Mouse (Mus musculus): ENCODE data around the gene Wdr5. TPM values are rescaled to one million over a fixed set of nuclear protein-coding genes. Genes with fewer than 3 reads are reported as not detected.

The Wdr5 gene
- 46.9 TPM for polyA plus RNA-seq (2012; fragmentation: generic; extraction: Trizol)
- long read RNA-seq, experiment 1, transcript Wdr5-201 (14 exons, 2,890 nt) = major isoform, 27 of 34 reads
- long read RNA-seq, experiment 1, partial matches to known transcripts = 1 of 34 reads
- long read RNA-seq, experiment 1, other reads (novel, unspliced or antisense) = 6 of 34 reads
- long read RNA-seq, experiment 2, transcript Wdr5-201 (14 exons, 2,890 nt) = major isoform, 497 of 556 reads
- long read RNA-seq, experiment 2, partial matches to known transcripts = 16 of 556 reads
- long read RNA-seq, experiment 2, other reads (novel, unspliced or antisense) = 43 of 556 reads

GRCm38 (mm10) chr2:27514639-27515328 is at the start of gene Wdr5:
TSS of gene Wdr5 (plus strand) at chr2:27515157.
- Histone ChIP-seq H3K79me2 (ENCODE audit: control insufficient read depth, insufficient read depth) (peaks cover 51% of the 10 kb centered on the region), H3ac (ENCODE audit: control insufficient read depth, insufficient read length, low read depth) (peak within 1 kb of the TSS; percentile 82), H3K4me3 (ENCODE audit: insufficient read depth, poor library complexity, severe bottlenecking) (peak within 1 kb of the TSS; percentile 87), H3K27me3 (ENCODE audit: control insufficient read depth, insufficient read depth, insufficient read length) (no peaks in the 10 kb centered on the region), H3K36me3 (ENCODE audit: control insufficient read depth, insufficient read depth) (peaks cover 24% of the 10 kb centered on the region), H3K79me3 (ENCODE audit: low read depth) (peaks cover 45% of the 10 kb centered on the region)
- peak; percentile 5 for TF ChIP-seq MAX (IDR thresholded peaks at IDR 0.05)
- no peak for TF ChIP-seq USF1 (IDR thresholded peaks at IDR 0.05; ENCODE audit: low read depth)

- peaks cover 100% of the 10 kb centered on the region for H3K79me2 ChIP-seq (ENCODE audit: control insufficient read depth, insufficient read depth)
- H3K79me3 ChIP-seq (ENCODE audit: low read depth) = peaks cover 93% of the 10 kb centered on the region
- no peak overlapping the region for H3K4me3 ChIP-seq (ENCODE audit: insufficient read depth, poor library complexity, severe bottlenecking)
- H3K36me3 ChIP-seq (ENCODE audit: control insufficient read depth, insufficient read depth) = peaks cover 20% of the 10 kb centered on the region
- TF ChIP-seq MAX (IDR thresholded peaks at IDR 0.05) = no peak
- TF ChIP-seq FOSL1 (IDR thresholded peaks at IDR 0.05; ENCODE audit: insufficient read depth, low read length, poor library complexity, severe bottlenecking) = no peak
- TF ChIP-seq CTCF (IDR thresholded peaks at IDR 0.05; ENCODE audit: control insufficient read depth, insufficient read depth, insufficient read length) = no peak
- TF ChIP-seq CEBPB (IDR thresholded peaks at IDR 0.05; ENCODE audit: low read depth) = no peak
- TF ChIP-seq MYOG (IDR thresholded peaks at IDR 0.05; ENCODE audit: control insufficient read depth, extremely low read depth, insufficient read length) = no peak
- TF ChIP-seq MYOD1 (IDR thresholded peaks at IDR 0.05; ENCODE audit: control insufficient read depth, insufficient read length, low read depth) = no peak
- TF ChIP-seq USF1 (IDR thresholded peaks at IDR 0.05; ENCODE audit: low read depth) = no peak
- no peaks in the 10 kb centered on the region for H3K27me3 ChIP-seq (ENCODE audit: control insufficient read depth, insufficient read depth, insufficient read length)
- no peak overlapping the region for H3ac ChIP-seq (ENCODE audit: control insufficient read depth, insufficient read length, low read depth)
Measured at GRCm38 (mm10) chr2:27469292-27469990, 45.5 kb upstream of the Wdr5 start.

GRCm38 (mm10) chr2:27469991-27470355 is 45.0 kb upstream of the Wdr5 start:
- H3K36me3 ChIP-seq (ENCODE audit: control insufficient read depth, insufficient read depth) = peaks cover 20% of the 10 kb centered on the region
- H3K79me2 ChIP-seq (ENCODE audit: control insufficient read depth, insufficient read depth) = peaks cover 100% of the 10 kb centered on the region
- TF ChIP-seq FOSL1 (IDR thresholded peaks at IDR 0.05; ENCODE audit: insufficient read depth, low read length, poor library complexity, severe bottlenecking) (no peak), CTCF (IDR thresholded peaks at IDR 0.05; ENCODE audit: control insufficient read depth, insufficient read depth, insufficient read length) (no peak), MAX (IDR thresholded peaks at IDR 0.05) (no peak), CEBPB (IDR thresholded peaks at IDR 0.05; ENCODE audit: low read depth) (no peak), USF1 (IDR thresholded peaks at IDR 0.05; ENCODE audit: low read depth) (no peak), MYOG (IDR thresholded peaks at IDR 0.05; ENCODE audit: control insufficient read depth, extremely low read depth, insufficient read length) (no peak), MYOD1 (IDR thresholded peaks at IDR 0.05; ENCODE audit: control insufficient read depth, insufficient read length, low read depth) (no peak)
- H3K4me3 ChIP-seq (ENCODE audit: insufficient read depth, poor library complexity, severe bottlenecking) = no peak overlapping the region
- H3ac ChIP-seq (ENCODE audit: control insufficient read depth, insufficient read length, low read depth) = no peak overlapping the region
- H3K79me3 ChIP-seq (ENCODE audit: low read depth) = peaks cover 96% of the 10 kb centered on the region
- no peaks in the 10 kb centered on the region for H3K27me3 ChIP-seq (ENCODE audit: control insufficient read depth, insufficient read depth, insufficient read length)

GRCm38 (mm10) chr2:27470535-27470934 is 44.4 kb upstream of the Wdr5 start:
- H3ac ChIP-seq (ENCODE audit: control insufficient read depth, insufficient read length, low read depth) = no peak overlapping the region
- TF ChIP-seq CEBPB (IDR thresholded peaks at IDR 0.05; ENCODE audit: low read depth) (no peak), MYOD1 (IDR thresholded peaks at IDR 0.05; ENCODE audit: control insufficient read depth, insufficient read length, low read depth) (no peak), CTCF (IDR thresholded peaks at IDR 0.05; ENCODE audit: control insufficient read depth, insufficient read depth, insufficient read length) (no peak), MAX (IDR thresholded peaks at IDR 0.05) (no peak), USF1 (IDR thresholded peaks at IDR 0.05; ENCODE audit: low read depth) (no peak), MYOG (IDR thresholded peaks at IDR 0.05; ENCODE audit: control insufficient read depth, extremely low read depth, insufficient read length) (no peak), FOSL1 (IDR thresholded peaks at IDR 0.05; ENCODE audit: insufficient read depth, low read length, poor library complexity, severe bottlenecking) (no peak)
- H3K27me3 ChIP-seq (ENCODE audit: control insufficient read depth, insufficient read depth, insufficient read length) = no peaks in the 10 kb centered on the region
- peaks cover 97% of the 10 kb centered on the region for H3K79me2 ChIP-seq (ENCODE audit: control insufficient read depth, insufficient read depth)
- peaks cover 93% of the 10 kb centered on the region for H3K79me3 ChIP-seq (ENCODE audit: low read depth)
- H3K4me3 ChIP-seq (ENCODE audit: insufficient read depth, poor library complexity, severe bottlenecking) = no peak overlapping the region
- H3K36me3 ChIP-seq (ENCODE audit: control insufficient read depth, insufficient read depth) = peaks cover 20% of the 10 kb centered on the region

GRCm38 (mm10) chr2:27471170-27471584 is 43.8 kb upstream of the Wdr5 start:
- Histone ChIP-seq H3ac (ENCODE audit: control insufficient read depth, insufficient read length, low read depth) (no peak overlapping the region), H3K79me2 (ENCODE audit: control insufficient read depth, insufficient read depth) (peaks cover 91% of the 10 kb centered on the region), H3K36me3 (ENCODE audit: control insufficient read depth, insufficient read depth) (peaks cover 18% of the 10 kb centered on the region), H3K79me3 (ENCODE audit: low read depth) (peaks cover 87% of the 10 kb centered on the region), H3K27me3 (ENCODE audit: control insufficient read depth, insufficient read depth, insufficient read length) (no peaks in the 10 kb centered on the region), H3K4me3 (ENCODE audit: insufficient read depth, poor library complexity, severe bottlenecking) (no peak overlapping the region)
- TF ChIP-seq MYOD1 (IDR thresholded peaks at IDR 0.05; ENCODE audit: control insufficient read depth, insufficient read length, low read depth) = no peak
- no peak for TF ChIP-seq MAX (IDR thresholded peaks at IDR 0.05)
- TF ChIP-seq USF1 (IDR thresholded peaks at IDR 0.05; ENCODE audit: low read depth) = no peak
- no peak for TF ChIP-seq CEBPB (IDR thresholded peaks at IDR 0.05; ENCODE audit: low read depth)
- TF ChIP-seq MYOG (IDR thresholded peaks at IDR 0.05; ENCODE audit: control insufficient read depth, extremely low read depth, insufficient read length) = no peak
- TF ChIP-seq CTCF (IDR thresholded peaks at IDR 0.05; ENCODE audit: control insufficient read depth, insufficient read depth, insufficient read length) = no peak
- no peak for TF ChIP-seq FOSL1 (IDR thresholded peaks at IDR 0.05; ENCODE audit: insufficient read depth, low read length, poor library complexity, severe bottlenecking)

Data from C2C12 (cell line).